Mouse (Mus musculus) midbrain, postnatal 0 days (tissue): Measurements from ENCODE around the gene Hs3st4. TPM values are rescaled to one million over a fixed set of nuclear protein-coding genes. Genes with fewer than 3 reads are reported as not detected.
A peak's percentile ranks its signal among the peaks of the same experiment; 100 is the strongest.

Source experiments
- ATAC-seq: fragments of 200-750 bp; cut with Nextera tagmentation; 2 replicates; pipeline ENCODE4 v1.8.0; 2017; ENCODE audit warnings: moderate number of reproducible peaks, mild to moderate bottlenecking, moderate TSS enrichment, moderate library complexity; ENCODE audit not compliant: low FRiP score
- DNase-seq: peaks from one replicate; pipeline ENCODE4 v3.0.0-alpha.2; 2015; ENCODE audit warnings: low spot score
- H3K27ac ChIP-seq: fragments of 300-500 bp; sonication (generic); 2 replicates; pipeline ENCODE4 v1.5.1; 2014; ENCODE audit warnings: low read depth, mild to moderate bottlenecking, low read length, mixed read lengths
- H3K27me3 ChIP-seq: fragments of 300-500 bp; sonication (generic); 2 replicates; pipeline ENCODE4 v1.6.1; 2014; ENCODE audit warnings: low read length, control low read depth, mixed read lengths; ENCODE audit not compliant: insufficient read depth
- H3K36me3 ChIP-seq: fragments of 300-500 bp; sonication (generic); 2 replicates; pipeline ENCODE4 v1.6.1; 2014; ENCODE audit warnings: low read length, control low read depth, mixed read lengths; ENCODE audit not compliant: insufficient read depth
- H3K4me1 ChIP-seq: fragments of 300-500 bp; sonication (generic); 2 replicates; pipeline ENCODE4 v1.6.1; 2014; ENCODE audit warnings: mild to moderate bottlenecking, control low read depth, antibody characterized with exemption, low read length, mixed read lengths; ENCODE audit not compliant: insufficient read depth
- H3K4me2 ChIP-seq: fragments of 300-500 bp; sonication (generic); 2 replicates; pipeline ENCODE4 v1.6.1; 2014; ENCODE audit warnings: low read depth, mild to moderate bottlenecking, low read length, mixed read lengths; ENCODE audit not compliant: poor library complexity, severe bottlenecking
- H3K4me3 ChIP-seq: fragments of 300-500 bp; sonication (generic); 2 replicates; pipeline ENCODE4 v1.5.1; 2014; ENCODE audit warnings: low read depth, mild to moderate bottlenecking, low read length, moderate library complexity
- H3K9ac ChIP-seq: fragments of 300-500 bp; sonication (generic); replicated peaks from 2 replicates; pipeline ENCODE4 v1.6.1; 2014; ENCODE audit warnings: mild to moderate bottlenecking, low read length, moderate library complexity, mixed read lengths; ENCODE audit not compliant: poor library complexity, severe bottlenecking
- H3K9me3 ChIP-seq: fragments of 300-500 bp; sonication (generic); 2 replicates; pipeline ENCODE4 v1.6.1; 2016; ENCODE audit warnings: low read length, control low read depth
- CTCF ChIP-seq: IDR thresholded peaks from 2 replicates; pipeline ENCODE4 v1.5.1; 2016; ENCODE audit warnings: antibody characterized with exemption, mild to moderate bottlenecking
- WGBS: fragments of 180-500 bp; shearing (Covaris S2); extraction: QIAGEN DNeasy Blood & Tissue Kit; methylation state at CpG from one replicate; pipeline ENCODE4 v1.1.7; 2014; 5-methylcytosine and 5-hydroxymethylcytosine counted together
- polyA plus RNA-seq: library from polyadenylated mRNA; unstranded; fragments of >200 nt; fragmentation: Nextera tagmentation; extraction: Ambion mirVana; gene quantifications from 2 replicates; pipeline ENCODE4 v1.2.1, GENCODE M21; 2015
- total RNA-seq: library from RNA; depleted of rRNA; stranded (reverse); fragments of >200 nt; gene quantifications from 2 replicates; pipeline ENCODE4 v1.2.3, GENCODE M21; 2014; rRNA removed

The Hs3st4 gene
- total RNA-seq (38.6 and 46.9 TPM in 2 replicates), polyA plus RNA-seq (19.8 and 22.5 TPM in 2 replicates)

GRCm38 (mm10) chr7:123982461-123983038, at the start of gene Hs3st4:
Hs3st4 (plus strand) TSS chr7:123982869.
- DNase-seq = peak; percentile 34
- under 1% methylated on average over 17 of the region's 74 CpGs for WGBS
- Histone ChIP-seq H3K4me1 (no peaks in the 10 kb centered on the region; the same call in 1 of the 2 replicates), H3K9ac (peak within 1 kb of the TSS; percentile 69), H3K27me3 (no peaks in the 10 kb centered on the region), H3K4me2 (peak within 1 kb of the TSS; percentile 91), H3K4me3 (peak within 1 kb of the TSS; percentile 81), H3K27ac (peak within 1 kb of the TSS; percentile 57), H3K9me3 (no peaks in the 10 kb centered on the region), H3K36me3 (no peaks in the 10 kb centered on the region)
- ATAC-seq = peak; percentile 44; the same call in 1 of the 2 replicates
- no peak for TF ChIP-seq CTCF

- H3K4me2 ChIP-seq = no peak overlapping the region
- WGBS = 81% methylated on average over 3 of the region's 3 CpGs
- TF ChIP-seq CTCF = no peak
- H3K4me3 ChIP-seq = no peak overlapping the region
- no peaks in the 10 kb centered on the region for H3K27me3 ChIP-seq
- ATAC-seq (no peak), DNase-seq (no peak)
- no peaks in the 10 kb centered on the region for H3K4me1 ChIP-seq
- no peaks in the 10 kb centered on the region for H3K9me3 ChIP-seq
- H3K36me3 ChIP-seq = no peaks in the 10 kb centered on the region
- no peak overlapping the region for H3K9ac ChIP-seq
- H3K27ac ChIP-seq = no peak overlapping the region
Measured at GRCm38 (mm10) chr7:123946836-123947235, 35.8 kb upstream of the Hs3st4 start.

- Histone ChIP-seq H3K27ac (no peak overlapping the region), H3K4me2 (no peak overlapping the region), H3K4me3 (no peak overlapping the region), H3K27me3 (no peaks in the 10 kb centered on the region), H3K9ac (no peak overlapping the region), H3K4me1 (no peaks in the 10 kb centered on the region), H3K9me3 (no peaks in the 10 kb centered on the region), H3K36me3 (no peaks in the 10 kb centered on the region)
- ATAC-seq (no peak), DNase-seq (no peak)
- 84% methylated on average over 5 of the region's 5 CpGs for WGBS
- no peak for TF ChIP-seq CTCF
Measured at GRCm38 (mm10) chr7:123963021-123963420, 19.6 kb upstream of the Hs3st4 start.

- Histone ChIP-seq H3K27me3 (no peaks in the 10 kb centered on the region), H3K36me3 (no peaks in the 10 kb centered on the region), H3K9ac (no peak overlapping the region), H3K4me1 (no peaks in the 10 kb centered on the region), H3K4me3 (no peak overlapping the region), H3K27ac (no peak overlapping the region), H3K4me2 (no peak overlapping the region), H3K9me3 (no peaks in the 10 kb centered on the region)
- ATAC-seq = no peak
- DNase-seq = peak; percentile 45
- TF ChIP-seq CTCF = peak; percentile 64
- WGBS = 60% methylated on average over 10 of the region's 10 CpGs
Measured at GRCm38 (mm10) chr7:123964559-123965142, 18.0 kb upstream of the Hs3st4 start.

GRCm38 (mm10) chr7:123965515-123965914, 17.2 kb upstream of the Hs3st4 start:
- Histone ChIP-seq H3K4me1 (no peaks in the 10 kb centered on the region), H3K36me3 (no peaks in the 10 kb centered on the region), H3K9ac (no peak overlapping the region), H3K27ac (no peak overlapping the region), H3K4me2 (no peak overlapping the region), H3K27me3 (no peaks in the 10 kb centered on the region), H3K9me3 (no peaks in the 10 kb centered on the region), H3K4me3 (no peak overlapping the region)
- 0 out of 2 replicates have a peak, but pooled peaks have one; percentile 11 for TF ChIP-seq CTCF
- DNase-seq (no peak), ATAC-seq (no peak)
- 76% methylated on average over 7 of the region's 7 CpGs for WGBS

GRCm38 (mm10) chr7:123975441-123975840, 7.2 kb upstream of the Hs3st4 start:
- ATAC-seq = no peak
- WGBS = 51% methylated on average over 7 of the region's 7 CpGs
- no peak overlapping the region for H3K27ac ChIP-seq
- no peaks in the 10 kb centered on the region for H3K36me3 ChIP-seq
- DNase-seq = no peak
- no peaks in the 10 kb centered on the region for H3K4me1 ChIP-seq
- TF ChIP-seq CTCF = no peak
- H3K27me3 ChIP-seq = no peaks in the 10 kb centered on the region
- H3K4me3 ChIP-seq = no peak overlapping the region
- H3K4me2 ChIP-seq = no peak overlapping the region
- no peak overlapping the region for H3K9ac ChIP-seq
- no peaks in the 10 kb centered on the region for H3K9me3 ChIP-seq
